In genomic region chr17:34632261-34632691, GRCm38 (mm10) we compare ENCODE assay signal across 8 mouse cellular contexts. TPM values are rescaled to one million over a fixed set of nuclear protein-coding genes. Genes with fewer than 3 reads are reported as not detected.
DNase-seq lines count a peak whose midpoint lies in the region; ATAC-seq and TF ChIP-seq lines count a peak whose summit lies in the region.

No protein-coding gene starts in this region.

- peak overlapping the region; percentile 60; the same call in 1 of the 2 replicates for H3K27ac ChIP-seq in forebrain, embryonic 10.5 days
- H3K27ac ChIP-seq in heart, embryonic 15.5 days, result peak overlapping the region; percentile 21; the same call in 1 of the 2 replicates
- no peak overlapping the region for H3K27ac ChIP-seq in liver, embryonic 12.5 days
- H3K27ac ChIP-seq in stomach, embryonic 16.5 days (ENCODE audit: low read length), result peak overlapping the region; percentile 73

- H3K9me3 ChIP-seq in forebrain, embryonic 10.5 days, result no peaks in the 10 kb centered on the region
- H3K9me3 ChIP-seq in heart, embryonic 15.5 days (replicated peaks), result no peaks in the 10 kb centered on the region
- H3K9me3 ChIP-seq in liver, embryonic 12.5 days (replicated peaks), result no peaks in the 10 kb centered on the region
- H3K9me3 ChIP-seq in stomach, embryonic 16.5 days (replicated peaks; ENCODE audit: control insufficient read depth, low read length), result no peaks in the 10 kb centered on the region

- peak; percentile 30 for DNase-seq in 416B (ENCODE audit: low read depth)
- DNase-seq in brain, embryonic 14.5 days (ENCODE audit: low read depth), result peak; percentile 64
- peak; percentile 49 for DNase-seq in forebrain, embryonic 10.5 days (ENCODE audit: extremely low spot score, low spot score)
- peak; percentile 87 for DNase-seq in kidney, postnatal 10 days
- peak; percentile 79 for DNase-seq in naive thymus-derived CD4-positive, alpha-beta T cell, adult 2 months (ENCODE audit: low read depth)

- H3K4me1 ChIP-seq in forebrain, embryonic 10.5 days, result peaks cover 58% of the 10 kb centered on the region
- peaks cover 43% of the 10 kb centered on the region for H3K4me1 ChIP-seq in heart, embryonic 15.5 days (replicated peaks)
- H3K4me1 ChIP-seq in liver, embryonic 12.5 days, result peaks cover 46% of the 10 kb centered on the region
- H3K4me1 ChIP-seq in stomach, embryonic 16.5 days (ENCODE audit: control insufficient read depth, insufficient read depth, low read length), result peaks cover 39% of the 10 kb centered on the region

- peak overlapping the region; percentile 80 for H3K4me3 ChIP-seq in forebrain, embryonic 10.5 days
- peak overlapping the region; percentile 44 for H3K4me3 ChIP-seq in heart, embryonic 15.5 days
- peak overlapping the region; percentile 32 for H3K4me3 ChIP-seq in liver, embryonic 12.5 days
- peak overlapping the region; percentile 48 for H3K4me3 ChIP-seq in stomach, embryonic 16.5 days (replicated peaks; ENCODE audit: low read length)

- no peak for TF ChIP-seq CTCF in brain, embryonic 14.5 days (IDR thresholded peaks at IDR 0.05; ENCODE audit: borderline replicate concordance, extremely low read depth, insufficient read depth, insufficient read length)

- TF ChIP-seq POLR2A in brain, embryonic 14.5 days (IDR thresholded peaks at IDR 0.05; ENCODE audit: borderline replicate concordance, extremely low read depth, insufficient read depth, insufficient read length, poor library complexity, severe bottlenecking), result no peak

- H3K4me2 ChIP-seq in heart, embryonic 15.5 days, result peak overlapping the region; percentile 97
- H3K4me2 ChIP-seq in liver, embryonic 12.5 days, result peak overlapping the region; percentile 67
- H3K4me2 ChIP-seq in stomach, embryonic 16.5 days (ENCODE audit: low read depth, low read length), result peak overlapping the region; percentile 70

- H3K36me3 ChIP-seq in forebrain, embryonic 10.5 days (replicated peaks), result no peaks in the 10 kb centered on the region
- no peaks in the 10 kb centered on the region for H3K36me3 ChIP-seq in heart, embryonic 15.5 days
- no peaks in the 10 kb centered on the region for H3K36me3 ChIP-seq in liver, embryonic 12.5 days
- H3K36me3 ChIP-seq in stomach, embryonic 16.5 days (ENCODE audit: control insufficient read depth, insufficient read depth, low read length), result no peaks in the 10 kb centered on the region

- H3K27me3 ChIP-seq in forebrain, embryonic 10.5 days (ENCODE audit: poor library complexity, severe bottlenecking), result peaks cover 61% of the 10 kb centered on the region
- H3K27me3 ChIP-seq in heart, embryonic 15.5 days, result peaks cover 70% of the 10 kb centered on the region
- peaks cover 82% of the 10 kb centered on the region for H3K27me3 ChIP-seq in liver, embryonic 12.5 days (replicated peaks)
- peaks cover 25% of the 10 kb centered on the region for H3K27me3 ChIP-seq in stomach, embryonic 16.5 days (ENCODE audit: control insufficient read depth, insufficient read depth, low read length)

- WGBS in forebrain, embryonic 10.5 days, result under 1% methylated on average over 26 of the region's 26 CpGs
- WGBS in heart, embryonic 15.5 days, result under 1% methylated on average over 26 of the region's 26 CpGs
- WGBS in liver, embryonic 12.5 days (ENCODE audit: insufficient replicate concordance), result under 1% methylated on average over 26 of the region's 26 CpGs
- WGBS in stomach, embryonic 16.5 days, result 2% methylated on average over 26 of the region's 26 CpGs

- ATAC-seq in heart, embryonic 15.5 days (replicated peaks; ENCODE audit: insufficient number of reproducible peaks, insufficient read depth, low FRiP score, low read depth), result peak; percentile 31; the same call in 1 of the 2 replicates
- ATAC-seq in liver, embryonic 12.5 days, result peak; percentile 43
- ATAC-seq in stomach, embryonic 16.5 days (ENCODE audit: insufficient read depth, low FRiP score), result peak; percentile 61

- 0 out of 2 replicates have a peak overlapping the region, but pooled peaks have one; percentile 32 for H3K9ac ChIP-seq in heart, embryonic 15.5 days
- H3K9ac ChIP-seq in liver, embryonic 12.5 days, result no peak overlapping the region
- peak overlapping the region; percentile 65 for H3K9ac ChIP-seq in stomach, embryonic 16.5 days (ENCODE audit: low read length)

RNA-seq across cellular contexts. Expression of gene Prrt1, which starts 2.9 kb away (rescaled TPM):
- polyA plus RNA-seq in brain, embryonic 14.5 days (2012; rRNA removed), result 53.2 and 63.8 TPM in 2 replicates
- 0.54 and 0.62 TPM in 2 replicates for polyA plus RNA-seq in forebrain, embryonic 10.5 days (2016; fragmentation: Nextera tagmentation; extraction: Ambion mirVana)
- 0.42 and 1.2 TPM in 2 replicates for polyA plus RNA-seq in heart, embryonic 15.5 days (2015; fragmentation: Nextera tagmentation; extraction: Ambion mirVana)
- polyA plus RNA-seq in liver, embryonic 12.5 days (2016; fragmentation: Nextera tagmentation; extraction: Ambion mirVana), result not detected in 2 replicates
- 0.31 and 0.45 TPM in 2 replicates for polyA plus RNA-seq in stomach, embryonic 16.5 days (2015; fragmentation: Nextera tagmentation; extraction: Ambion mirVana)

RNA-seq across cellular contexts. Expression of gene Ppt2, which starts 4.0 kb away (rescaled TPM):
- 29.3 and 31.7 TPM in 2 replicates for polyA plus RNA-seq in brain, embryonic 14.5 days (2012; rRNA removed)
- 22.1 and 22.4 TPM in 2 replicates for polyA plus RNA-seq in forebrain, embryonic 10.5 days (2016; fragmentation: Nextera tagmentation; extraction: Ambion mirVana)
- 22.9 and 24.8 TPM in 2 replicates for polyA plus RNA-seq in heart, embryonic 15.5 days (2015; fragmentation: Nextera tagmentation; extraction: Ambion mirVana)
- polyA plus RNA-seq in liver, embryonic 12.5 days (2016; fragmentation: Nextera tagmentation; extraction: Ambion mirVana), result 13.7 and 13.9 TPM in 2 replicates
- 25.2 and 25.7 TPM in 2 replicates for polyA plus RNA-seq in stomach, embryonic 16.5 days (2015; fragmentation: Nextera tagmentation; extraction: Ambion mirVana)

RNA-seq across cellular contexts. Expression of gene Fkbpl, which starts 12.3 kb away (rescaled TPM):
- 3.8 and 6.8 TPM in 2 replicates for polyA plus RNA-seq in brain, embryonic 14.5 days (2012; rRNA removed)
- polyA plus RNA-seq in forebrain, embryonic 10.5 days (2016; fragmentation: Nextera tagmentation; extraction: Ambion mirVana), result 14.8 and 15.5 TPM in 2 replicates
- 10.7 and 12.9 TPM in 2 replicates for polyA plus RNA-seq in heart, embryonic 15.5 days (2015; fragmentation: Nextera tagmentation; extraction: Ambion mirVana)
- 6.7 and 7.1 TPM in 2 replicates for polyA plus RNA-seq in liver, embryonic 12.5 days (2016; fragmentation: Nextera tagmentation; extraction: Ambion mirVana)
- polyA plus RNA-seq in stomach, embryonic 16.5 days (2015; fragmentation: Nextera tagmentation; extraction: Ambion mirVana), result 13.1 and 14.4 TPM in 2 replicates

RNA-seq across cellular contexts. Expression of gene Atf6b, which starts 14.7 kb away (rescaled TPM):
- polyA plus RNA-seq in brain, embryonic 14.5 days (2012; rRNA removed), result 113 and 133 TPM in 2 replicates
- 105 and 106 TPM in 2 replicates for polyA plus RNA-seq in forebrain, embryonic 10.5 days (2016; fragmentation: Nextera tagmentation; extraction: Ambion mirVana)
- 39.6 and 54.5 TPM in 2 replicates for polyA plus RNA-seq in heart, embryonic 15.5 days (2015; fragmentation: Nextera tagmentation; extraction: Ambion mirVana)
- 37.0 and 37.3 TPM in 2 replicates for polyA plus RNA-seq in liver, embryonic 12.5 days (2016; fragmentation: Nextera tagmentation; extraction: Ambion mirVana)
- 73.5 and 78.0 TPM in 2 replicates for polyA plus RNA-seq in stomach, embryonic 16.5 days (2015; fragmentation: Nextera tagmentation; extraction: Ambion mirVana)

RNA-seq across cellular contexts. Expression of gene Egfl8, which starts 16.5 kb away (rescaled TPM):
- polyA plus RNA-seq in brain, embryonic 14.5 days (2012; rRNA removed), result 9.2 and 10.3 TPM in 2 replicates
- polyA plus RNA-seq in forebrain, embryonic 10.5 days (2016; fragmentation: Nextera tagmentation; extraction: Ambion mirVana), result 1.6 and 3.1 TPM in 2 replicates
- polyA plus RNA-seq in heart, embryonic 15.5 days (2015; fragmentation: Nextera tagmentation; extraction: Ambion mirVana), result 1.3 and 2.2 TPM in 2 replicates
- polyA plus RNA-seq in liver, embryonic 12.5 days (2016; fragmentation: Nextera tagmentation; extraction: Ambion mirVana), result 0.45 and 0.50 TPM in 2 replicates
- polyA plus RNA-seq in stomach, embryonic 16.5 days (2015; fragmentation: Nextera tagmentation; extraction: Ambion mirVana), result 3.5 and 4.8 TPM in 2 replicates

Comparison
In these comparisons a context has a peak if more than half of its experiments do, and no peak if none do; other contexts are left out.
1. DNase-seq: peak in every context shown above with its lines; median percentile 87 in kidney, postnatal 10 days; 79 in naive thymus-derived CD4-positive, alpha-beta T cell, adult 2 months; 64 in brain, embryonic 14.5 days; 49 in forebrain, embryonic 10.5 days; 30 in 416B.
2. RNA of gene Prrt1, which starts 2.9 kb away (polyA plus RNA-seq): 53.2 to 63.8 TPM in brain, embryonic 14.5 days; 0.54 to 0.62 TPM in forebrain, embryonic 10.5 days, 0.42 to 1.2 TPM in heart, embryonic 15.5 days, 0.31 to 0.45 TPM in stomach, embryonic 16.5 days and not detected in liver, embryonic 12.5 days; every median in the first group is over 10 times any median in the second.
3. Peak in every context shown above with its lines, with median percentiles within 50 percentile points of each other: H3K4me3 ChIP-seq, ATAC-seq and H3K4me2 ChIP-seq.